Mouse (Mus musculus) ES-Bruce4 (cell line): ENCODE measurements around the gene Ggt5. TPM values are rescaled to one million over a fixed set of nuclear protein-coding genes. Genes with fewer than 3 reads are reported as not detected.

Source experiments
- H3K27ac ChIP-seq: 2 replicates; pipeline ENCODE4 v1.5.1; 2012; ENCODE audit warnings: low read length, inconsistent platforms; ENCODE audit not compliant: insufficient read depth
- H3K27me3 ChIP-seq: 2 replicates; pipeline ENCODE4 v1.6.1; 2012; ENCODE audit warnings: mild to moderate bottlenecking, low read length, inconsistent platforms; ENCODE audit not compliant: control insufficient read depth, poor library complexity, insufficient read depth, severe bottlenecking
- H3K36me3 ChIP-seq: 2 replicates; pipeline ENCODE4 v1.6.1; 2012; ENCODE audit warnings: inconsistent platforms, mild to moderate bottlenecking, low read length, moderate library complexity; ENCODE audit not compliant: control insufficient read depth, poor library complexity, insufficient read depth, severe bottlenecking
- H3K4me1 ChIP-seq: one replicate; pipeline ENCODE4 v1.8.1; 2011; ENCODE audit warnings: low read length; ENCODE audit not compliant: control insufficient read depth, insufficient read depth
- H3K4me3 ChIP-seq: 2 replicates; pipeline ENCODE4 v1.5.1; 2011; ENCODE audit warnings: low read depth, mild to moderate bottlenecking, low read length
- H3K9ac ChIP-seq: 2 replicates; pipeline ENCODE4 v1.6.1; 2012; ENCODE audit warnings: low read depth, mild to moderate bottlenecking, inconsistent platforms; ENCODE audit not compliant: poor library complexity, severe bottlenecking
- H3K9me3 ChIP-seq: replicated peaks from 2 replicates; pipeline ENCODE4 v1.6.1; 2012; ENCODE audit warnings: mild to moderate bottlenecking, low read length, inconsistent platforms; ENCODE audit not compliant: control insufficient read depth, poor library complexity, insufficient read depth, severe bottlenecking
- CTCF ChIP-seq: IDR thresholded peaks from one replicate; pipeline ENCODE4 v1.8.1; 2011; ENCODE audit warnings: low read depth, low read length
- EP300 ChIP-seq: IDR thresholded peaks from 2 replicates; pipeline ENCODE4 v1.6.1; 2011; ENCODE audit warnings: low read depth, low read length; ENCODE audit not compliant: insufficient read depth
- POLR2A ChIP-seq: IDR thresholded peaks from one replicate; pipeline ENCODE4 v1.8.1; 2011; ENCODE audit warnings: low read length; ENCODE audit not compliant: insufficient read depth
- polyA plus RNA-seq: library from polyadenylated mRNA; stranded (reverse); fragments of >200 nt; gene quantifications from 2 replicates; pipeline ENCODE4 v1.2.4, GENCODE M21; 2011; ENCODE audit warnings: low read depth; ENCODE audit not compliant: missing spikeins, insufficient read depth, insufficient read length

Gene Ggt5
- polyA plus RNA-seq, 1 experiment = 0.81 TPM

GRCm38 (mm10) chr10:75633048-75633447 lies 43.9 kb downstream of the Ggt5 start:
- TF ChIP-seq EP300 (no peak), POLR2A (no peak), CTCF (no peak)
- no peaks in the 10 kb centered on the region for H3K9me3 ChIP-seq
- no peaks in the 10 kb centered on the region for H3K27me3 ChIP-seq
- H3K4me3 ChIP-seq = no peak overlapping the region
- no peaks in the 10 kb centered on the region for H3K36me3 ChIP-seq
- H3K27ac ChIP-seq = no peak overlapping the region
- no peak overlapping the region for H3K9ac ChIP-seq
- peaks cover 4% of the 10 kb centered on the region for H3K4me1 ChIP-seq

- no peak overlapping the region for H3K9ac ChIP-seq
- no peaks in the 10 kb centered on the region for H3K27me3 ChIP-seq
- no peak overlapping the region for H3K4me3 ChIP-seq
- no peaks in the 10 kb centered on the region for H3K9me3 ChIP-seq
- TF ChIP-seq POLR2A (no peak), EP300 (no peak), CTCF (no peak)
- H3K27ac ChIP-seq = no peak overlapping the region
- peaks cover 4% of the 10 kb centered on the region for H3K4me1 ChIP-seq
- no peaks in the 10 kb centered on the region for H3K36me3 ChIP-seq
These were observed 44.5 kb downstream of the Ggt5 start for GRCm38 (mm10) chr10:75633576-75634139.

GRCm38 (mm10) chr10:75634610-75635009 lies 45.5 kb downstream of the Ggt5 start:
- H3K4me1 ChIP-seq = peaks cover 4% of the 10 kb centered on the region
- no peaks in the 10 kb centered on the region for H3K9me3 ChIP-seq
- no peak overlapping the region for H3K9ac ChIP-seq
- TF ChIP-seq CTCF (no peak), POLR2A (no peak), EP300 (no peak)
- H3K27ac ChIP-seq = no peak overlapping the region
- H3K27me3 ChIP-seq = no peaks in the 10 kb centered on the region
- H3K36me3 ChIP-seq = no peaks in the 10 kb centered on the region
- H3K4me3 ChIP-seq = no peak overlapping the region

GRCm38 (mm10) chr10:75635019-75635692 lies 46.0 kb downstream of the Ggt5 start:
- Histone ChIP-seq H3K36me3 (no peaks in the 10 kb centered on the region), H3K27ac (peak overlapping the region; percentile 32), H3K4me3 (peak overlapping the region; percentile 32), H3K9me3 (no peaks in the 10 kb centered on the region), H3K4me1 (peaks cover 4% of the 10 kb centered on the region), H3K9ac (no peak overlapping the region), H3K27me3 (no peaks in the 10 kb centered on the region)
- TF ChIP-seq POLR2A = no peak
- no peak for TF ChIP-seq EP300
- TF ChIP-seq CTCF = no peak

- Histone ChIP-seq H3K9me3 (no peaks in the 10 kb centered on the region), H3K4me1 (peaks cover 4% of the 10 kb centered on the region), H3K9ac (no peak overlapping the region), H3K36me3 (no peaks in the 10 kb centered on the region), H3K4me3 (peak overlapping the region; percentile 21; the same call in 1 of the 2 replicates), H3K27me3 (no peaks in the 10 kb centered on the region), H3K27ac (peak overlapping the region; percentile 92)
- TF ChIP-seq CTCF (peak; percentile 97), POLR2A (no peak)
These were observed 46.5 kb downstream of the Ggt5 start for GRCm38 (mm10) chr10:75635693-75636055.

- Histone ChIP-seq H3K4me1 (peaks cover 4% of the 10 kb centered on the region), H3K9me3 (no peaks in the 10 kb centered on the region), H3K36me3 (no peaks in the 10 kb centered on the region), H3K27me3 (no peaks in the 10 kb centered on the region), H3K4me3 (no peak overlapping the region), H3K27ac (peak overlapping the region; percentile 92), H3K9ac (no peak overlapping the region)
- TF ChIP-seq EP300 (peak; percentile 82), POLR2A (no peak), CTCF (no peak)
These were observed 47.1 kb downstream of the Ggt5 start for GRCm38 (mm10) chr10:75636084-75636786.
